Mouse (Mus musculus): ENCODE data around the gene Sumo3. TPM values are rescaled to one million over a fixed set of nuclear protein-coding genes. Genes with fewer than 3 reads are reported as not detected.

Sumo3 gene
- polyA plus RNA-seq, 1 experiment from 2014 or later: 324 TPM

DNA sequence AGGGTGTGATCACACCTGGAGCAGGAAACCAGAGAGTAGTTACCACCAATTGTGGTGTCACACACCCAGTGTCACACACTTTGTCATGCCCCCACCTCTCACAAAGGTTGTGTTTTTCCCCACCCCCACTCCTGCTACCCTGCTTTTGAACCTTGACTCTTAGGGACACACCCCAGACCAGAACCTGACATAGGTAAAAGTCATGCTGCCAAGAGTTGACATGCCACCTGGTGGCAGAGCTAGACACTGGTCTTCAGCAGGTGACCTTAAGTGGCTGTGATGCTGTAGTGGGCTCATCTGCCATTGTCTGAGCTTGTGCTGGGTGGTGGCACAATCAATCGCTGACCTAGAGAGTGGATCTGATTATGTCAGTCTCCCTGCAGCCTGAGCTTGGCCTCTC, 24.1 kb downstream of the Sumo3 start:
- H3K9ac ChIP-seq: no peak overlapping the region
- H3K4me2 ChIP-seq: no peak overlapping the region
- 92% methylated on average over 1 of the region's 1 CpGs for WGBS
- ATAC-seq (ENCODE audit: insufficient read depth, low FRiP score, low read depth): no peak
- no peaks in the 10 kb centered on the region for H3K27me3 ChIP-seq (replicated peaks)
- peaks cover 13% of the 10 kb centered on the region for H3K36me3 ChIP-seq
- H3K27ac ChIP-seq: no peak overlapping the region
- H3K9me3 ChIP-seq: no peaks in the 10 kb centered on the region
- peaks cover 13% of the 10 kb centered on the region for H3K4me1 ChIP-seq
- no peak overlapping the region for H3K4me3 ChIP-seq (replicated peaks)

DNA sequence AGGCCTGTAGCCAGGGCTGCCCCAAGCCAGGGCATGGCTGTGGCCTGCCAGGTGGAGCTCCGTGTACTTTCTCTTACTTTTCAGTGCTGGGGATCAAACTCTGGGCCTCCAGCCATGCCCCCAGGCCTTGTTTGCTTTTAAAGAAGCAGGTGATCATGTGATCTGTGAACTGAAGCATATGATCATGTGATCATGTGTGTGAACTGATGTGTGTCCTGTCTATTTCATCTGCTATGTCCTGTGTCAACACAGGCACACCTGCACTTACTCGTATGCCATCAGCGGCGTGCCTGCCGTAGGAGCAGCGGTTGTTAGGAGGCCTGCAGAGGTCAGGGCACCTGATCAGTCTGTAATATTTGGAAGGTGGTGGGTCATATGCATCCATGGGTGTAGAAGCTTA, 28.1 kb downstream of the Sumo3 start:
- no peak overlapping the region for H3K4me2 ChIP-seq
- H3K9ac ChIP-seq: no peak overlapping the region
- peaks cover 27% of the 10 kb centered on the region for H3K36me3 ChIP-seq
- peak; percentile 63 for ATAC-seq (ENCODE audit: insufficient read depth, low FRiP score, low read depth)
- no peaks in the 10 kb centered on the region for H3K27me3 ChIP-seq (replicated peaks)
- no peak overlapping the region for H3K4me3 ChIP-seq (replicated peaks)
- peaks cover 14% of the 10 kb centered on the region; the same call in 1 of the 2 replicates for H3K4me1 ChIP-seq
- no peak overlapping the region for H3K27ac ChIP-seq
- 71% methylated on average over 6 of the region's 6 CpGs for WGBS
- H3K9me3 ChIP-seq: no peaks in the 10 kb centered on the region

DNA sequence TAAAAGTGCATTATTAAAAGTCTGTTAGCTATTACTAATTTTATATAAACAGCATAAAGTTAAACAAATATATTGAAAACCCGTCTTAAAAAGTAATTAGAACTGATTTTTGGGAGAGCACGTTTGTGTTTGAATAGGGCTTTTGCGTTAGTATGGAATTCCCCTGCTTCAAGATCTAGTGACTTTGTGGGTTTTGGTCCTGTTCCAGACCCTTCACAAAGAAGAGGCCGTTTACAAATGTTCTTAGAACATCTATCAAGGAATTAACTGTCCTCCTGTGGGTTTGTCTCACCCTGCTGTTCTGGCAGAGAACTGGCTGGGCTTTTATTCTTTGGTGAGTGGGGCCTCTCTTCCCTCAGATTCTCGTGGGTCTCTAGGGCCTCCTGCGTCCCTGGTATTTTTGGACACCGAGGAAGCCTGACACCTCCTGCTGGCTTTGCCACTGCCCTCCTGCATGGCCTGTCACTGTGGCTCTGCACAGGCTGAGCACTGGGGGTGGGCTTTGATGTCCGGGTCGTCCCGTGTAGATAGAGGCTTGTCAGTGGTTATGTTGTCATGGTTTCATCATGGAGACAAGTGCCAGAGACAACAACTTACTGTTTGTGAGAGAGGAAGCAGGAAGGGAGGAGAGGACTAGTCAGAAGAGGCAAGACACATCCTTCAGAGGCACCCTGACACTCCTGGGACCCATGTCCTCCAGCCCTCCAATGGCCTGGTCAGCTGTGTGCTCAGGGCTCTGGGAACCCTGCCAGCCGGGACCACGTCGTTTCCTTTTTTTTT, 28.7 kb downstream of the Sumo3 start:
- peaks cover 27% of the 10 kb centered on the region for H3K36me3 ChIP-seq
- no peaks in the 10 kb centered on the region for H3K9me3 ChIP-seq
- H3K4me3 ChIP-seq (replicated peaks): no peak overlapping the region
- H3K4me1 ChIP-seq: peaks cover 14% of the 10 kb centered on the region; the same call in 1 of the 2 replicates
- no peak overlapping the region for H3K9ac ChIP-seq
- WGBS: 55% methylated on average over 13 of the region's 13 CpGs
- H3K4me2 ChIP-seq: no peak overlapping the region
- ATAC-seq (ENCODE audit: insufficient read depth, low FRiP score, low read depth): no peak; the same call in 1 of the 2 replicates
- H3K27ac ChIP-seq: peak overlapping the region; percentile 17; the same call in 1 of the 2 replicates
- H3K27me3 ChIP-seq (replicated peaks): no peaks in the 10 kb centered on the region

DNA sequence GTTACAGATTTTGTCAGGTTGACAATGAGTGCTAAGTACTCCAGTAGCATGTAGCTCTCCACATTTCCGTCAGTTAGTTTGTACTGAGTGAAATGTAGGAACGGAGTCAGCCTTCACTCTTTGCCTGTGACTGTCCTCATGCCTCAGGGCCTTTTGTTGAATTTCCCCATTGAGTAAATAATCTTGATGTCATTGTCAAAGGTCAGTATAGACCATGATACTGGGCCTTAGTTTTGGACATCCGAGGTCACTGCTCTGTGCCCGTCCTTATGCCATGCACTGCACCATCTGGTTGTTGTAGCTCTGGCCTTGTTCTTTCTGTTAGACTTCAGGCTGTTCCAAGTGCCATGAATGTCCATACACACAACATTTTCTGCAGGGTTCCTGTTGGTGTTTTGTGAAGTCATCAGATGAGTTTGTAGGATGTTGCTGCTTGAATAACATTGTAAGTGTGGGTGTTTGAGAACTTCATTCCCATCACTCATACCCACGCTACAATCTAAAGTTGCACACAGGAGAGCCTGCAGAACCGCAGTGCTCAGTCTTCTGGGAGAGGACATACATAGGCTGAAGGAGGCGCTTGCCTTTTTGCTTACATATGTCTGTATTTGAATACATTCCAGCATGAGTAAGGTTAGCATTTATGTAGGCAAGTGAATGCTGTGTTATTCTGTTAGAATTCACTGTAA, 30.5 kb downstream of the Sumo3 start:
- Histone ChIP-seq H3K27ac (no peak overlapping the region), H3K9ac (no peak overlapping the region), H3K4me3 (replicated peaks) (no peak overlapping the region), H3K27me3 (replicated peaks) (no peaks in the 10 kb centered on the region), H3K36me3 (peaks cover 28% of the 10 kb centered on the region), H3K4me1 (peaks cover 14% of the 10 kb centered on the region; the same call in 1 of the 2 replicates), H3K9me3 (no peaks in the 10 kb centered on the region), H3K4me2 (no peak overlapping the region)
- WGBS: 87% methylated on average over 7 of the region's 7 CpGs
- ATAC-seq (ENCODE audit: insufficient read depth, low FRiP score, low read depth): no peak

DNA sequence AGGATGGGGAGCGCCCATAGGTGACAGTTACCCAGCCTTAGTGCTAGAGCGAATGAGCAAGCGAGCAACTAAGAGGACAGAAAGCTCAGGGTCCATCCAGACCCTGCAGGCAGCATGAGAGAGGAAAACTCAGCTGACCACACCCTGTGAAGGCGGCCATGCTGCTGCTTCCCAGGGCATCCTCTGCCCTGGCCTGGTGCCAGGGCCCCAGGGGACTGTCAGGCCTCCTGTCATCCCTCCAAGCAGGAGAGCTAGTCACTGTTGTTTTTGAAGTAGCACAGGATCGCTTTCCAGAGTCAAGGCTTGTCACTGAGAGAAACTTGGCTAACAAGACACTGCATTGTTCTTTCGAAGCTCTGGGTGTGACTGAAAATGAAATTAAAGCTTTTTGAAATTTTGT, 33.1 kb downstream of the Sumo3 start:
- H3K27me3 ChIP-seq (replicated peaks): no peaks in the 10 kb centered on the region
- peaks cover 39% of the 10 kb centered on the region for H3K36me3 ChIP-seq
- WGBS: 76% methylated on average over 6 of the region's 6 CpGs
- H3K9me3 ChIP-seq: no peaks in the 10 kb centered on the region
- no peak overlapping the region for H3K9ac ChIP-seq
- H3K27ac ChIP-seq: no peak overlapping the region
- no peak for ATAC-seq (ENCODE audit: insufficient read depth, low FRiP score, low read depth)
- no peak overlapping the region for H3K4me2 ChIP-seq
- no peak overlapping the region for H3K4me3 ChIP-seq (replicated peaks)
- H3K4me1 ChIP-seq: 0 out of 2 replicates have a peak, but pooled peaks cover 12% of the 10 kb centered on the region

DNA sequence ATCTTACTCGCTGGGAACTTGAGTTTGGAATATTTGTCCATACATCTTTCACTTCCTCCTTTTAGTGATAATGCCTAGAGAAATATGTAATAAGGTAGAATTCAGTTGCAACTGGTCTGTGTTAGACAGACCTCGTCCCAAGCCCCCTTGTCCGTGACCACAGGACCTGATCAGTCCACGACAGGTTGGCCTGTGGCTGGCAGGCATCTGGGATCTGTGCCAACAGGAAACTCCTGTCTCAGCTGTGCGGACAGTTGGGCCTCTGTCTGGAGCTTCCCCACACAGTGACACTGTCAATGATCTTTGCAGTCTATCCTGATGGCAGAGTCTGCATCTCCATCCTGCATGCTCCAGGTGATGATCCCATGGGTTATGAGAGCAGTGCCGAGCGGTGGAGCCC, 37.3 kb downstream of the Sumo3 start:
- ATAC-seq (ENCODE audit: insufficient read depth, low FRiP score, low read depth): no peak
- H3K9me3 ChIP-seq: no peaks in the 10 kb centered on the region
- H3K27me3 ChIP-seq (replicated peaks): no peaks in the 10 kb centered on the region
- H3K27ac ChIP-seq: no peak overlapping the region
- 0 out of 2 replicates have a peak, but pooled peaks cover 5% of the 10 kb centered on the region for H3K4me1 ChIP-seq
- no peak overlapping the region for H3K4me2 ChIP-seq
- no peak overlapping the region for H3K9ac ChIP-seq
- H3K36me3 ChIP-seq: peaks cover 47% of the 10 kb centered on the region
- WGBS: 72% methylated on average over 7 of the region's 7 CpGs
- no peak overlapping the region for H3K4me3 ChIP-seq (replicated peaks)

DNA sequence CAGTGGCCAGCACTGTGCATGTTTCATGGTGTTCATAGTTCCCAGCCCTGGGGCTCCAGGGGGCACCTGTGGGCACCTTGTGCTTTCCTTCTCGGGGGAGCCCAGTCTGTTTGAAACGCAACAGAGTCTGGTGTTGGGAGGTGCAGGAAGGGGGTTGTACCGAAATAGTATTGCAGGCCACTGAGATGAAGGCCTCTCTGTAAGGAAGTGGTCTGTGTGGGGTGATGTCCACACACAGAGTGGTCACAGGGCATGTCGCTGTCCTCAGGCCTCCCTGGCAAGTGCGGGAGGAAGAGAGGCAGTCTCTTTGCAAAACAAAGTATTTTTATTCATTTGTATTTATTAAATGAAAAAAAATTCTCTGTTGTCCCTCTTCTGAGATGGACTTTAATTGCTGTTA, 39.7 kb downstream of the Sumo3 start:
- WGBS: 88% methylated on average over 5 of the region's 5 CpGs
- ATAC-seq (ENCODE audit: insufficient read depth, low FRiP score, low read depth): no peak
- H3K9me3 ChIP-seq: no peaks in the 10 kb centered on the region
- H3K27ac ChIP-seq: no peak overlapping the region
- H3K4me1 ChIP-seq: no peaks in the 10 kb centered on the region
- H3K27me3 ChIP-seq (replicated peaks): no peaks in the 10 kb centered on the region
- H3K4me3 ChIP-seq (replicated peaks): no peak overlapping the region
- H3K9ac ChIP-seq: no peak overlapping the region
- H3K36me3 ChIP-seq: peaks cover 47% of the 10 kb centered on the region
- no peak overlapping the region for H3K4me2 ChIP-seq

DNA sequence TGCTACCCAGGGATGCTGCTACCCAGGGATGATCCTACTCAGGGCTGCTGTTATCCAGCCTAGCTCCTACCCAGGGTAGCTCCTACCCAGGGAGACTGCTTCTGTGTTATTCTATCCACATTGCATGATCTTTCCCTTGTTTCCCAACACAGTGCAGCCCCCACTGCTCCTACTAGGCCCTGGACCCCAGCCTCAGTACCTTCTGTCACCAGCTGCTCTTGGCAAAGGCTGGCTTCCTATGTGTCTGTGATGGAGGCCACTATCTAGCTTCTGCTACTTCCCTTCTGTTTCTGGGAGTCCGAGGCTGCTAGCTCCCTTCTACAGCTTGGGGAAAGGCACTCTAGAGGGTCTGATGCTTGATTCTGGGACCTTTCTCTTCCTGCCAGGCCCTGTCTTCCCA, 41.6 kb downstream of the Sumo3 start:
- Histone ChIP-seq H3K4me1 (no peaks in the 10 kb centered on the region), H3K27me3 (replicated peaks) (no peaks in the 10 kb centered on the region), H3K27ac (no peak overlapping the region), H3K4me3 (replicated peaks) (no peak overlapping the region), H3K4me2 (no peak overlapping the region), H3K9ac (no peak overlapping the region), H3K9me3 (no peaks in the 10 kb centered on the region), H3K36me3 (peaks cover 35% of the 10 kb centered on the region)
- WGBS: 72% methylated on average over 1 of the region's 1 CpGs
- no peak for ATAC-seq (ENCODE audit: insufficient read depth, low FRiP score, low read depth)

DNA sequence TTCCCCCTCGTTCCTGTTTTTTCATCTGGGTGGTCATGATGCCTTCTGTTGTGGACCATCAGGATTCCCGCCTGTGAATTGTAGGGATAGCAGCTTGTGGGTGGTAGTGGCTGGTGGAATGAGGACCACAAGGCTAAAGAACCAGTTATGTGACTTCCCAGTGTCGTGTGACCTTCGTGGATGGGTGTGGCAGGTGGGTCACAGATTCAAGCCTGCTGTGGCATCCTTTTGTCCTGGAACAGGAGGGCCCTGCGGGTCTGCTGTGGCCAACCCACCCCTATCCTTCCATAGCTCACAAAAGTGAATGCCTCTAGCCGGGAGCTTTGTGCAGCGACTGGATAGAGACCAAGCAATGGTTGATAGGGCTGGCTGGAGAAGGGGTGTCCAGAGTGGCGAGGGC, 42.0 kb downstream of the Sumo3 start:
- Histone ChIP-seq H3K27ac (no peak overlapping the region), H3K27me3 (replicated peaks) (no peaks in the 10 kb centered on the region), H3K4me2 (no peak overlapping the region), H3K36me3 (peaks cover 32% of the 10 kb centered on the region), H3K9ac (no peak overlapping the region), H3K4me3 (replicated peaks) (no peak overlapping the region), H3K9me3 (no peaks in the 10 kb centered on the region), H3K4me1 (no peaks in the 10 kb centered on the region)
- 82% methylated on average over 8 of the region's 8 CpGs for WGBS
- no peak for ATAC-seq (ENCODE audit: insufficient read depth, low FRiP score, low read depth)

DNA sequence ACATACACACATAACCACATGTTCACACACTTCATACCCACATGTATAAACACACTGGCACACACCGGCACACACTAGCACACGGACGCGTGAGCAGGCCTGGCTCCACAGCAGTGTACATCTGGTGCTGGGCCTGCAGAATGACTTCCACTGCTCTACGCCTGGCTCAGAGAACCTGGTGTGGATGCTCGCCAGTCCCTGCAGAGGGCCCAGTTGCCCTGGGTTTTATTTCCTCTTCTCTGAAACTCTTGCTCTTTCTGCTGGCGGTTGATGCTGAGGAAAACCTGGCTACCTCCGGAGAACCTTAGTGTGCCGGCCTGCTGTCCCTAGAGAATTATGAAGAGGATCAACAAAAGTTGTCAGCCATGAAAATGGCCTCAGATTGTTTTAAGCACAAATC, 46.1 kb downstream of the Sumo3 start:
- H3K36me3 ChIP-seq: no peaks in the 10 kb centered on the region
- H3K4me3 ChIP-seq (replicated peaks): no peak overlapping the region
- WGBS: 85% methylated on average over 9 of the region's 9 CpGs
- no peaks in the 10 kb centered on the region for H3K9me3 ChIP-seq
- H3K27me3 ChIP-seq (replicated peaks): no peaks in the 10 kb centered on the region
- no peak for ATAC-seq (ENCODE audit: insufficient read depth, low FRiP score, low read depth)
- no peak overlapping the region for H3K9ac ChIP-seq
- H3K4me1 ChIP-seq: no peaks in the 10 kb centered on the region
- H3K4me2 ChIP-seq: no peak overlapping the region
- H3K27ac ChIP-seq: no peak overlapping the region

DNA sequence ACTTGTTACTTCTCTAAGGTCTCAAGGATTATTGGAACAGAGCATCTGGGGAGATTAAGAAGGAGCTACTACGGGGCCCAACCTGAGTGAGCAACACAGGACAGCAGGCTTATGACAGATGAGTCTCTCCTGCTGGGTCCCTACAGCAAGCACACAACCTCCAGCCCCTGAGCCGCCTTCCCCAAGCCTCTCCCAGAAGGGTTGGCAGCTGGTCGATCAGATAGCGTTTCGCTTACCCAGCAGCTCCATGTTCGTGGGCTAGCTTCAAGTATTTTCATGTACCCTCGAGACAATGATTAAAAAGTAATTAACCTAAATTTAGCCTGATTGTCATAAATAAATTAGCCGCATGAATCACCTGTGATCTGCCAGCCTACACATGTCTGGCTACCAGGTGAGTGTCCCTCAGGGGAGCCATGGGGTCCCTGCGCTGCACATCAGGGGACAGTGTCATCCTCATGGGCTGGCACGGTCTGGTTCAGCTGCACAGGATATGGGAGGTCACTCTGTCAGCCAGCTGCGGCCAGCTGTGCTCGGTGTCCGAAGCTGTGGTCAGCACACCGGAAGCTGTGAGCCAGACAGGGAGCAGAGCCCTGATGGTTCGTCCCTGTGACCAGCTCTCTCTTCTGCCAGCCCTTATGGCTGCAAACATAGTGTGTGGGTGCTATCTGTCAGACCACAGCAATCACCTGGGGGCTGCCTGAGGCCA, 52.5 kb downstream of the Sumo3 start:
- Histone ChIP-seq H3K4me1 (0 out of 2 replicates have a peak, but pooled peaks cover 3% of the 10 kb centered on the region), H3K9me3 (no peaks in the 10 kb centered on the region), H3K36me3 (no peaks in the 10 kb centered on the region), H3K27me3 (replicated peaks) (no peaks in the 10 kb centered on the region), H3K27ac (no peak overlapping the region), H3K4me3 (replicated peaks) (no peak overlapping the region), H3K4me2 (no peak overlapping the region), H3K9ac (no peak overlapping the region)
- 51% methylated on average over 15 of the region's 15 CpGs for WGBS
- ATAC-seq (ENCODE audit: insufficient read depth, low FRiP score, low read depth): no peak
